Mouse (Mus musculus) layer of hippocampus, postnatal 25 days (tissue): Measurements from ENCODE around the gene Sowaha. TPM values are rescaled to one million over a fixed set of nuclear protein-coding genes. Genes with fewer than 3 reads are reported as not detected.
"Not testable (repeated sequence)": the region's sequence is repeated elsewhere in the genome, so short reads cannot be mapped to it uniquely, and the experiment has no call there.

Experiments used
- DNase-seq, 2 experiments: peaks; one replicate each; pipeline ENCODE4 v3.0.0; 2022; ENCODE audit warnings: mixed read lengths in 2 of 2, low spot score in 1 of 2; ENCODE audit errors: extremely low spot score in 1 of 2
- total RNA-seq, 2 experiments: library from RNA; stranded (reverse); gene quantifications; 2 replicates each; pipeline ENCODE4 v1.2.3; 2021

The Sowaha gene
- total RNA-seq, 2 experiments from 2014 or later: 125 to 132 TPM

GRCm38 (mm10) chr11:53448529-53448928 is 31.5 kb downstream of the Sowaha start:
- DNase-seq: no peak

GRCm38 (mm10) chr11:53447996-53448395 is 32.1 kb downstream of the Sowaha start:
- DNase-seq: no peak

GRCm38 (mm10) chr11:53446183-53446582 is 33.9 kb downstream of the Sowaha start:
- DNase-seq: no peak

- DNase-seq: no peak
Measured at GRCm38 (mm10) chr11:53445562-53445961, 34.5 kb downstream of the Sowaha start.

GRCm38 (mm10) chr11:53443861-53444260 is 36.2 kb downstream of the Sowaha start:
- DNase-seq: no peak

- DNase-seq: no peak
Measured at GRCm38 (mm10) chr11:53441921-53442320, 38.2 kb downstream of the Sowaha start.

GRCm38 (mm10) chr11:53436338-53436737 is 43.7 kb downstream of the Sowaha start:
- no peak for DNase-seq

- DNase-seq: no peak
Measured at GRCm38 (mm10) chr11:53435504-53435903, 44.6 kb downstream of the Sowaha start.

- no peak for DNase-seq
Measured at GRCm38 (mm10) chr11:53433057-53433456, 47.0 kb downstream of the Sowaha start.

- DNase-seq: no peak
Measured at GRCm38 (mm10) chr11:53431347-53432056, 48.6 kb downstream of the Sowaha start.

GRCm38 (mm10) chr11:53430670-53431346 is 49.3 kb downstream of the Sowaha start, which contains the start of the genes Uqcrq and Gdf9:
Gene Uqcrq, minus strand, starts transcription at chr11:53430831.
Gene Gdf9, plus strand, starts transcription at chr11:53431023.
- DNase-seq: peak; percentile 97

GRCm38 (mm10) chr11:53430300-53430669 is 49.8 kb downstream of the Sowaha start:
- DNase-seq: no peak

GRCm38 (mm10) chr11:53429182-53429581 is 50.9 kb downstream of the Sowaha start:
- DNase-seq: no peak

- no peak for DNase-seq
Measured at GRCm38 (mm10) chr11:53428716-53429057, 51.4 kb downstream of the Sowaha start.

GRCm38 (mm10) chr11:53427993-53428715 is 51.9 kb downstream of the Sowaha start:
- no peak for DNase-seq

- DNase-seq: not testable (repeated sequence)
Measured at GRCm38 (mm10) chr11:53426914-53427313, 53.2 kb downstream of the Sowaha start.

Other genes starting within 250 kb of the Sowaha start
- gene Hspa4, start 179.8 kb downstream of the Sowaha start, total RNA-seq: 100 to 1,000 TPM; 173 to 178 TPM
- 10 to 100 TPM in 1 of 2 experiments, 1 to 10 TPM in 1; 9.3 to 10.2 TPM for gene Zcchc10, start 155.6 kb downstream of the Sowaha start, total RNA-seq
- 100 to 1,000 TPM; 199 to 222 TPM for gene Aff4, start 129.4 kb downstream of the Sowaha start, total RNA-seq
- not detected for gene Leap2, start 57.1 kb downstream of the Sowaha start, total RNA-seq
- gene Uqcrq, start 49.4 kb downstream of the Sowaha start, total RNA-seq: 100 to 1,000 TPM; 444 to 504 TPM
- 1 to 10 TPM in 1 of 2 experiments, under 1 TPM in 1; 0.64 to 1.1 TPM for gene Gdf9, start 49.3 kb downstream of the Sowaha start, total RNA-seq
- gene Gm10447, start 23.2 kb downstream of the Sowaha start, total RNA-seq: under 1 TPM; 0.12 to 0.26 TPM
- 1 to 10 TPM; 3.8 to 4.1 TPM for gene Shroom1, start 23.1 kb downstream of the Sowaha start, total RNA-seq
- not detected for gene Gm9837, start 9.8 kb downstream of the Sowaha start, total RNA-seq
- 1 to 10 TPM; 1.8 to 2.5 TPM for gene Gm9945, start 108 bp downstream of the Sowaha start, total RNA-seq
- 100 to 1,000 TPM; 252 to 260 TPM for gene Sept8, start 39.0 kb upstream of the Sowaha start, total RNA-seq
- gene Kif3a, start 87.1 kb upstream of the Sowaha start, total RNA-seq: 100 to 1,000 TPM; 120 to 131 TPM
- gene Il4, start 138.4 kb upstream of the Sowaha start, total RNA-seq: not detected
- gene Il13, start 154.4 kb upstream of the Sowaha start, total RNA-seq: not detected
- 10 to 100 TPM; 10.7 to 13.0 TPM for gene Rad50, start 227.0 kb upstream of the Sowaha start, total RNA-seq
- not detected for gene Il5, start 240.5 kb upstream of the Sowaha start, total RNA-seq